Mouse (Mus musculus) embryonic fibroblast, embryonic 13.5 days (primary cell): ENCODE results near the gene Twf2.

ENCODE experiments used
- CTCF ChIP-seq: IDR thresholded peaks from 2 replicates; pipeline ENCODE4 v1.5.1; 2011; ENCODE audit warnings: mild to moderate bottlenecking, control low read depth, low read length, moderate library complexity, borderline replicate concordance; ENCODE audit not compliant: insufficient read depth
- POLR2A ChIP-seq: IDR thresholded peaks from 2 replicates; pipeline ENCODE4 v1.6.1; 2011; ENCODE audit warnings: low read depth, mild to moderate bottlenecking, control low read depth, low read length, moderate library complexity

DNA sequence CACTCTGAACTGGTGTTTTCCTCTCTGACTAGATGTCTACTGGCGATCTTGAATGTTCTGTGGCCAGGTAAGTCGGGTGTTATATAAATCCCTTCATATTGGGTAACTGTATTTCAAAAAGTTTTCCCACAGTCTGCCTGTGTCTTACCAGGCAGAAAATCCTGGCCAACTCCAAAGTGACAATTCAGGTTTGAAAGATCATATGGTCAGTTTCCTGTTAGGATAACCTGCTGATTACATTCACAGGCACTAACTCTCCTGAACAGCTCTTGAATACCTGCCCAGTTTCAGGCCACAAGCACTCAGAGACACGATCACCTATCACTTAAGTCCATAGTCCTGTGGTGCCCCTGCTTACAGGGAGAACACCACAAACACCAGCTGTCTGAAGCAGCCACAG, 59.2 kb downstream of the Twf2 start:
- no peak for TF ChIP-seq CTCF
- TF ChIP-seq POLR2A = no peak
